Mouse (Mus musculus) layer of hippocampus, adult 2 months (tissue): ENCODE measurements around the gene 2900026A02Rik. TPM values are rescaled to one million over a fixed set of nuclear protein-coding genes. Genes with fewer than 3 reads are reported as not detected.

Source experiments
- DNase-seq, 2 experiments: peaks; one replicate each; pipeline ENCODE4 v3.0.0; 2022; ENCODE audit warnings: low spot score in 2 of 2
- H3K27ac ChIP-seq: fragments of 200-600 bp; 2 replicates; pipeline ENCODE4 v1.8.1; 2022
- H3K4me3 ChIP-seq: fragments of 200-600 bp; 2 replicates; pipeline ENCODE4 v1.8.1; 2022; ENCODE audit warnings: mild to moderate bottlenecking
- CTCF ChIP-seq: fragments of 200-600 bp; conservative IDR thresholded peaks from 2 replicates; pipeline ENCODE4 v1.8.1; 2022; ENCODE audit warnings: antibody characterized with exemption, mild to moderate bottlenecking, moderate library complexity
- long read RNA-seq, 2 experiments: library from polyadenylated mRNA; stranded (forward); transcript quantifications; one replicate each; pipeline ENCODE4 v2.0.0; 2021; ENCODE audit warnings: borderline mapping rate in 2 of 2
- total RNA-seq, 2 experiments: library from RNA; stranded (reverse); gene quantifications; 2 replicates each; pipeline ENCODE4 v1.2.3; 2021

The 2900026A02Rik gene
- total RNA-seq, result 10 to 100 TPM; 60.2 to 62.1 TPM
- long read RNA-seq, experiment 1, full-length matches to known transcripts, result 9 of 20 reads
- long read RNA-seq, experiment 1, partial matches to known transcripts, result 2 of 20 reads
- long read RNA-seq, experiment 1, other reads (novel, unspliced or antisense), result 9 of 20 reads
- long read RNA-seq, experiment 2, full-length matches to known transcripts, result 3 of 21 reads
- long read RNA-seq, experiment 2, partial matches to known transcripts, result 3 of 21 reads
- long read RNA-seq, experiment 2, other reads (novel, unspliced or antisense), result 15 of 21 reads

DNA sequence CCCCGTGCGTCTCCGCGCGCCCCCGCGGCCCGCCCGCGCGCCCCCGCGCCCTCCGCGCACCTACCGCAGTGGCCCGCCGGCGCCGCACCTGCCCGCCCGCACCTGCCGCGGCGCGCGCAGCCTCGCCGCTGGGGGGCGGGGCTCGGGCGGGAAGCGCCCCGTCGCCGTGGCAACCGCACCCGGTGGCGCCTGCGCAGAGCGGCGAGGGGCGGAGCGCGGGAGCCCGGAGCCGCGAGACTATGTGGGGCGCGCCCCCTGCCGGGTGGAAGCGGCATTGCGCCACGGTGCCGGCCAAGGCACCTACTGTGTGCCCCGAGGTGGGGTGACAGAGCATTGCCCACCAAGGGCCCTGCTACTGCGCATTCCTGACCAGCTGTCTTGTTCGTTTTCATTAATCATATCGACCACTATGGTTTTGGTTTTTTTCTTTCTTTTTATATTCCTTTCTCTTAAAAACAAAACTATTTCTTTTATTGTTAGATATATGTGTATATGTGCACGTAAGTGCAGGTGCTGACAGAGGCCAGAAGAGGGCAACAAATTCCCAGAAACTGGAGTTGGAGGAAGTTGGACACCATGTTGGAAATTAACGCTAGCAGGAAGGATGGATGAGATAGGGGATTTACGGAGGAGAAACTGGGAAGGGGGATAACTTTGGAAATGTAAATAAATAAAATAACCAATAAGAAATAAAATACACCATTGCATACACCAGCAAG lies at the start of gene 2900026A02Rik:
Gene 2900026A02Rik, minus strand, starts transcription at position 90 of the 719 bp plus-strand sequence.
- DNase-seq, result peak in 1 of 2 experiments; percentile 76
- Histone ChIP-seq H3K4me3 (peak within 1 kb of the TSS; percentile 72), H3K27ac (peak within 1 kb of the TSS; percentile 68)
- TF ChIP-seq CTCF, result peak; percentile 88

DNA sequence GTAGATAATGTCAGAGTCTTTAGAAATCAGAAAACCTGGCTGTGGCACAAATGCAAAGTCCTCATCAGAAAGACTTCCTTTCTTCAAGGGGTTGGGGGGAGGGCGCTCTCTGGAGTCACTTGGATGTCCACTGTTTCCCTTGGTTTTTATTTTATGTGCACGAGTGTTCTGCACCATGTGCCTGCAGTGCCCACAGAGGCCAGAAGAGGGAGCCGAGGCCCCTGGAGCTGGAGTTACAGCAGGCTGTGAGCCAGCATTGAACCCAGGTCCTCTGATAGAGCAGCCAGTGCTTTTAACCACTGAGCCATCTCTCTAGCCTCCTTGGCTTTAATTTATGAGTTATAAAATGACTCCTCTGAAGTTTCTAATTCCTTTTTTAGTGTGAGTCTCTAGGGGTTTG lies 49.0 kb upstream of the 2900026A02Rik start:
- peak; percentile 54 for TF ChIP-seq CTCF
- Histone ChIP-seq H3K4me3 (no peak overlapping the region), H3K27ac (no peak overlapping the region)
- no peak for DNase-seq

DNA sequence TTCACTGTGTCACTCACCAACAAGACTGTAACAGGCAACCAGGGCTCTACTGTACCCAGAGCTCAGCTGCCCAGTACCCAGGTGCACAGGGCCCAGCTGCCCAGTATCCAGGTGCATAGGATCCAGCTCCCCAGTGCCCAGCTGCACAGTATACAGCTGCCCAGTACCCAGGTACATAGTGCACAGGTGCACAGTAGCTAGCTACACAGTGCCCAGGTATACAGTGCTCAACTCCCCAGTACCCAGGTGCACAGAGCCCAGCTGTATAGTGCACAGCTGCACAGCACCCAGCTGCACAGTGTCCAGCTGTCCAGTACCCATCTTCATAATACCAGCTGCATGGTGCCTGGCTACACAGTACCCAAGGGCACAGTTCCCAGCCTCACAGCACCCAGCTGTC lies 47.2 kb upstream of the 2900026A02Rik start:
- Histone ChIP-seq H3K27ac (no peak overlapping the region), H3K4me3 (no peak overlapping the region)
- DNase-seq, result no peak
- no peak for TF ChIP-seq CTCF

DNA sequence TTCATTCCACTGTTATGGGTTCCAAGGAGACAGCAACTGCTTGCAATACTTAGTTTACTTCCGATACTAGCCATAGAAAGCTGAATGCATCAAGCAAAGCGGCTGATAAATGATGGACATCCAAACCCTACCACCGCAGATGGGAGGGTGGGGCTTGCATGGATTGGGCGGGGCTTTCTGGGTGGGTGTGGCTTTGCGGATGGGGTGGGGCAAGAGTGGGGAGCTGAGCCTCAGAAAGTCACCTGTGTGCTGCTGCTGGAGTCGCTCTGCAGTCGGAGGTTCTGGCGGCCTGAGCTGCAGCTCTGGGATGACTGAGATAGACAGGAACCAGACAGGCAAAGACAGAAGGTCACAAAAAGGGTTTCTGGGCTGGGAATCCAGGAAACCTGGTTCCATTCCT lies 44.6 kb upstream of the 2900026A02Rik start:
- H3K4me3 ChIP-seq, result no peak overlapping the region
- no peak overlapping the region for H3K27ac ChIP-seq
- no peak for TF ChIP-seq CTCF
- DNase-seq, result no peak

DNA sequence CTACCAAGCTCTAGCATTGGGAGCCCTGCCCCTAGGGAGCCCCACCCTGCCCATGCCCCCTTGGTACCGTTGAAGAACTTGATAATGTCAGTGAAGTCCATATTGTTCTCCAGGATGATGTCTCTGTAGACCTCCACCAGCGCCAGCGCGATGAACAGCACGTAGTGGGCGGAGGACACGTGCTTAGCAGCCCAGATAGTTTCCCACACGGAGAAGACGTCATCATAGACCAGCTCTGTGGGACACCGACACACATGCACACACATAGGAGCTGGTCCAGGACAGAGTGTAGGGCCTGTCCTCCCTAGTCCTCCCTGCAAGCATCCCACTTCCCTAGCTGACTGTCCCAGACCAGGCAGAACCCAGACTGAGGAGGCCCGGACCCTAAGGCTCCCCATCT lies 29.8 kb upstream of the 2900026A02Rik start:
- DNase-seq, result peak; percentile 41 to 52
- TF ChIP-seq CTCF, result no peak
- H3K4me3 ChIP-seq, result no peak overlapping the region
- H3K27ac ChIP-seq, result no peak overlapping the region

DNA sequence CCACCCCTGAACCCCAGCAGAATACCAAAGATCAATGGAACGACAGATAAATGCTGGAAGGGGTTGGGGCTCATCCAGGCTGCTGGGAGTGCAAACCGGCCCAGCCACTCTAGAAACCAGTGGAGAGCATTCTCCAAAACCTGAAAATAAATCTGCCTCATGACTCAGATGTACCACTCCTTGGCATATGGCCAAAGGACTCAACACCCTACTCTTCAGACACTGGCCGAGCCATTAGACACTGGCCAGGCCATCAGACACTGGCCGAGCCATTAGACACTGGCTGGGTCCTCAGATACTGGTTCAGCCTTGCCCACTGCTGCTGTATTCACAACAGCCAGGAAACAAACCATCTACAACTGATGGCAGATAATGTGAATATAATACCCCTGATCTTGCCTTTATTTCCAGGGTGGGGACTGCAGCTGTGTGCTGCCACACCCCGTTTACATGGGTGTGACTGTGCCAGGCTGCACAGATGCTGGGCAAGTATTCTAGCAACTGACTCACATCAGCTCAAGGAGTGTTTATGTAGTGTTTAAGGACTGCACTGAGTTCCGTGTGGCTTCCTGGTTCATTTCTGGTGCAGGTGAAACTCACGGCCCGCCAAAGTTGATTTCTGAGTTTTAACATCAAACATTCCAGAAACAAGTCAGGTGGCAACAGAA lies 28.4 kb upstream of the 2900026A02Rik start:
- no peak for TF ChIP-seq CTCF
- no peak overlapping the region for H3K27ac ChIP-seq
- no peak for DNase-seq
- H3K4me3 ChIP-seq, result no peak overlapping the region

DNA sequence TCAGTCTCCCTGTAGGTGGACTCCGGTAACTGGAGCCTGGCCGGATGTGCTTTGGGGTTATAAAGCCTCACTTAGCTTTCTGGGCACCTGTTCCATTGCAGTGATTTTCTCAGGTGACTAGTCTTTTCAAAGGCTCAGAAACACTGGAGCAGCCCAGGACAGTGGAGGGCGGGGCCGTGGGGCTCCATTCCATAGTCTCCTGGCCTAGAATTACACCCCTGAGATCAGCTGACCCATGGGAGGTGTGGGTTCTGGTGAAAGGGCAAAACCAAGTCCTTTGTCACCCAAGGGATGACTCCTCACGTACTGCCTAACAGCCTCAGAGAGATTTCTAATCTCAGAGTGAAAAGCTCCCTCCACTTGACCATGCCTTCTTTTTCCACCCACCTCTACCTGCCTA lies 9.2 kb upstream of the 2900026A02Rik start:
- no peak for DNase-seq
- no peak overlapping the region for H3K27ac ChIP-seq
- no peak for TF ChIP-seq CTCF
- H3K4me3 ChIP-seq, result no peak overlapping the region

DNA sequence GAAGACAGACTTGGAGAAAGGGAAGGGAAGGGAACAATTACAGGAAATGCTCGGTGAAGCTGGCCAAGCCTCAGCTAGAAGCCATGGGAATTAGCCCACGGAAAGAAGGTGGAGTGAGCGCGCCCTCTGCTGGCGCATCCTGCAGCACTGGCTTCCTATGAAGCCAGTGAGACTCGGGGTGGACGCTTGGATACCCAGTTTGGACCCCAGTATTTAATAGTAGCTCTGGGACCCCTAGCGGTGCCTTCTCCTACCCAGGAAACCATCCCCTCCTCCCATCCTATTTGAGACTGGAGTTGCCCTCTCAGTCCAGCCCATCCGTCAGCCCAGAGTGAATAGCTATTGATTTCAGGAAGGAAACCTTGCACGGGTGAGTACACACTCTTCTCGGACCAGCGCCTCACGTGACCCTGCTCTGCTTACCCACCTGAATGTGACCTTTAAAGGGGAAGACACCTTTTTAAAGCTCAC lies 5.6 kb upstream of the 2900026A02Rik start, which contains the start of gene Tmem211:
Gene Tmem211, plus strand, starts transcription at position 278 of the 471 bp plus-strand sequence.
- peak; percentile 76 to 90 for DNase-seq
- Histone ChIP-seq H3K27ac (peak within 1 kb of the TSS; percentile 40; the same call in 1 of the 2 replicates), H3K4me3 (no peak within 1 kb of the TSS; the same call in 1 of the 2 replicates)
- TF ChIP-seq CTCF, result peak; percentile 94

DNA sequence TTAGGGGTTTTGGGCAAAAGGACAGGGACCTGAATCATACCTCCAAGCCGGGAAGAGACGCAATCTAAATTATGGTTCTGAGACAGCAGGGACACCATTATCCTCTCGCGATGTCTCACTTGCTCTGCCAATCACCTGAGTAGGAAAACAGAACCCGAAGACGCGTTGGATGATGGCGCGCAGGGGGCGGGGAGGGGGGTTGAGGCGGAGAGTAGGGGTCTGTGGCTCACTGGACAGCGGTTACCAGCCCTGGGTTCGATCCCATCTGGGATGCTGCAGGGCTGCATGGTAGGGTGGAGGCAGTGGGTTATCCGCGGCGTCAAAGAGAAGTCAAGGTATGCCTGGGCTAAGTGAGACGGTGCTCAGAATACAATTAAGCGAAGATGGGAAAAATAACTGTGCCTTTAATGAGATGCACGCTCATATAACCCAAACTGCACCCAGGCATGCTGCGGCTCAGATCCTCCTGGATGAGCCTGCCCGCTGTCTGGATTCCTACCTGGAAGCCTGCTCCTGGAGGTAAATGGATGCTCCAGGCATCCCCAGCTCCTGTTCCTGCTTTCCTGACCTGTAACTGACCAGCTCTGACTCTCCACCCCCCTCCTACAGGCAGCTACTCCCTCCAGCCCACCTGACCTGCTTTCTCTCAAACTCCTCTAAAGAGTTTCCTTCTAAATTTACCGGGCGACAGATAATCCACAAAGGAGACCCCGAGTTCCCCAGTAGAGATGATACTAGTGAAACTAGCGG lies 4.8 kb upstream of the 2900026A02Rik start:
- peak overlapping the region; percentile 40; the same call in 1 of the 2 replicates for H3K27ac ChIP-seq
- H3K4me3 ChIP-seq, result no peak overlapping the region; the same call in 1 of the 2 replicates
- no peak for TF ChIP-seq CTCF
- no peak for DNase-seq

DNA sequence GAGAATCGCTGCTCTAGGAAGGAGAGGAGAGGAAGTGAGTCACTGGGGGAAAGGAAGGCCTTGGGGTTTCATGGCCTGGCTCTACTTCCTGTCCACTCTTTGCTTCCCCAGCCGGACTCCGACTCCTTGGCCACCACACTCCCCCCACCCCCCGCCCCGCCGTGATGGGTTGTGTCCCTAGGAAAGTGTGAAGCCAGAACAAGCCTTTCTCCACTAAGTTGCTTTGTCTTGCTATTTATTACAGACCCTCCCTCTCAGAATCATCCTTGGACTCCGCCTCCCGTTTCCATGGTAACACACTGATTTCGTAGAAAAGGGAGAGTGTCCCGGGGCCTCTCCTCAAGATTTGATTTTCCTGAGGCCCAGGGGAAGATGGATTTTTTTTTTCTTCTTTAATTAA lies 4.2 kb upstream of the 2900026A02Rik start:
- DNase-seq, result no peak
- no peak overlapping the region for H3K27ac ChIP-seq
- TF ChIP-seq CTCF, result no peak
- no peak overlapping the region for H3K4me3 ChIP-seq

DNA sequence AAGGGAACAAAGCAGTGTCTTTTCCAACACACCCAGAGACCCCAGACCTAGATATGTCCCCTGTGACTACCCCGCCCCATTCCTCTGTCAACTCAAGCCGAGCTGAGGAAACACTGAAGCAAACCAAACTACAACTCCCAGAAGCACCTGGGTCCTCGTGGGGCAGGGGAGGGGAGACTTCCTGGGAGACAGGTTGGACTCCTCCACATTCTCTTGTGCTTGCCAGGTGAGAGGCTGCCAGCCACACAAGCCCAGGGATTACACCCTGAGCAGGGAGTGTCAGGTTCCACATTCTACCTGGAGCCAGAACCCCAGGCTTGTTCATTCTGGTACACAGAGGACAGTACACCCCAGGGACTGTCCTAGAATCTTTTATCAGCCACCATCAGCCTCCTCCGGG lies 2.9 kb upstream of the 2900026A02Rik start:
- TF ChIP-seq CTCF, result no peak
- DNase-seq, result no peak
- H3K4me3 ChIP-seq, result no peak overlapping the region
- no peak overlapping the region for H3K27ac ChIP-seq

DNA sequence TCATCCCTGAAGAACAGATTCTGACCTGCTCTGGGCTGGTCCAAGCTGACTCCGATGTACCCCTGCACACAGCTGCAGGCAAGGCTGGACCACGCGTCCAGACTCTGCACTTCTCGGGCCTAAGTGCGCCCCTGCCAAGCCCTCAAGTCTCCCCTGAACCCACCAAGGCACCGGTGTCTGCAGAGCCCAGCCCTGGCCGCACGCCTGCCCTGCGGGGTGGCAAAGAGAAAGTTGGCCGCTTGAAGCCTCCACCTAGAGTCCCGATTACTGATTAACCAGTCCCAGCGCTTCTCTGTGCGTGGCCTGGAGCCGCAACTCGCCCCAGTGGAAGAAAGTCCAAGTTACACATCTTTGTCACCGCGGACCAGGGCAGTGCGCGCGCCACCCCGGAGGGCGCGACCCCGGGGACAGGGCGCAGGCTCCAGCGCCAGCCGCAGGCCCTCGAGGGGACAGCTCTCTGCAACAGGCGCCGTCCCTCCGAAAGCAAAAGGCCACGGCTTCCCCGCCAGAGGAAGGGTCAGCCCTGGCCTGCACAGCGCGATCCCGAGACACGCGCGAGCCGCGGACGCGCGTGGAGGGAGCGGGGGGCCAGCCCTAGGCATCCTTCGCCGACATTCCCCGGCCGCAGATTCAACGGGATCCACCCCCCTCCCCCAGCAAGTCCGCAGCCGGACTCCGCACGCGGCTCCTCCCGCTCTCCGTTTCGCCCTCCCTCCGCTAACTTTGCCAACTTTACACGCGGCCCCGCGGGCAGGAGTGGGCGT lies 471 bp downstream of the 2900026A02Rik start:
- no peak for DNase-seq
- TF ChIP-seq CTCF, result 0 out of 2 replicates have a peak, but pooled peaks have one; percentile 17
- Histone ChIP-seq H3K27ac (peak overlapping the region; percentile 68), H3K4me3 (peak overlapping the region; percentile 72)
